Mouse (Mus musculus): Measurements from ENCODE around the gene Blmh.
"Not testable (repeated sequence)": the region's sequence is repeated elsewhere in the genome, so short reads cannot be mapped to it uniquely, and the experiment has no call there.

Gene Blmh

GRCm38 (mm10) chr11:76917230-76917548 is 7.4 kb upstream of the Blmh start:
- no peak for DNase-seq

GRCm38 (mm10) chr11:76920607-76921006 is 4.0 kb upstream of the Blmh start:
- no peak for DNase-seq

DNA sequence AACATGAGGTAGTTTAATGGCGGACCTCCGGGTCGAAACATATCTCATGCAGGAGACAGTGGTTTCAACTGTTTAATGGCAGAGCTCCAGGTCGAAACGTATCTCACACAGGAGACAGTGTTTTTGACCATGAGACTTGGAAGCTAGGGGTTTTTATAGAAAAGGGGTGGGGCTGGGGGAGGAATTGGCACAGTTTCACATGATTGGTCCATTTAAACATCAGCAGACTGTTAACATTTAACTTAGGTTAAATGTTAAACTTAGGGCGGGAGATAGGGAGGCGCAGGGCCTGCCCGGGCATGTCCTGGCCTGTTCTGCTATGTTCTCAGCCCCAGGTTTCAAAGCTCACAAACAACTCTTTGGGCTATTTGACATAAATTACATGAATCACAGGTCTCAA is 4.0 kb downstream of the Blmh start:
- not testable (repeated sequence) for DNase-seq

DNA sequence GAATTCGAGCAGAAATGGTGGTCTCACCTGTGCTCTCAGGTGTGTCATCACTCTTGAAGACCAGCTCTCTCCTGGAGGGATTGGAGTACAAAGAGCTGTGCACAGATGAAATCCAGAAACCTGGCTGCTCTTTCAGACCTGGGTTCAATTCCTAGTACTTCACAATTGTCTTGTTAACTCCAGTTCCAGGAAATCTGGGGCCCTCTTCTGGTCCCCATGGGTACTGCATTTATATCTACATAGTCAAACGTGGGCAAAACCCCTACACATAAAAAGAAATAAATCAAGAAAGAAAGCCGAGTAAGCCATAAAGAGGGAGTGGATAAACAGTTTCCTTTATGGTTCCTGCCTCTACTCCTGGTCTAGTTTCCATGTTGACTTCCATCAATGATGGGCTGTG is 8.6 kb downstream of the Blmh start:
- no peak for DNase-seq

- no peak for DNase-seq
Observed at GRCm38 (mm10) chr11:76936578-76936977, 12.0 kb downstream of the Blmh start.

DNA sequence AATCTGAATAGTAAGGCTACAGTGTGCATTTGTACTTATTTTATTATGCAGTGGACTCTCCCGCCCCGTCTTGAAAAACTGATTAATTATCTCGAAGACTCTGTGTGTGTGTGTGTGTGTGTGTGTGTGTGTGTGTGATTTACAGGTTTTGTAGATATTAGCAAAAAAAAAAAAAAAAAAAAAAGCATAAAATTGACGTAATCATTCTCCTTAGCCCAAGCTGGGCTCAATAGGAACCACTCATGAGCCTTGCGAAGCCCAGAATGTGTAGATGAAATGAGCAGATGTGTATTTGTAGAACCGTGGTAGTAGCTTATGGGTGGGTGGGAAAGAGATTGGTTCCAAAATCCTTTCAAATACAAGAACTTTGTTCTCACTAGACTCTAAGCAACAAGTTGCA is 20.2 kb downstream of the Blmh start:
- DNase-seq: no peak

GRCm38 (mm10) chr11:76945386-76946202 is 21.0 kb downstream of the Blmh start:
- DNase-seq: peak; percentile 96 to 97

GRCm38 (mm10) chr11:76946203-76946585 is 21.6 kb downstream of the Blmh start:
- DNase-seq: peak; percentile 14 to 37

- DNase-seq: no peak
Observed at GRCm38 (mm10) chr11:76953536-76953935, 28.9 kb downstream of the Blmh start.

DNA sequence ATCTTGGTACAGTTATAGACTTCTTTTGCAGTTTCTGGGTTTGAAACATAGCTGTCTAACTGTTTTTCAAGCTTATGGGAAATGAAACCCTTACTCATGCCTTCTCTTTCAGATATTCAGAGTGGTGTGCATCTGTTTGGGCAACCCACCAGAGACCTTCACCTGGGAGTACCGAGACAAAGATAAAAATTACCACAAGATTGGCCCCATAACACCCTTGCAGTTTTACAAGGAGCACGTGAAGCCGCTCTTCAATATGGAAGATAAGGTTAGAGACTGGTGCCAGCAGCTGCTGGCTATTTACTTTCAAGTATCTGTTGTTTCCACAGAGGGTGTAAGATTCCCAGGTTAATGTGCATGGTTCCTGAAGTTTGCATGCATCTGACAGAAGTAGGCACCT is 41.1 kb downstream of the Blmh start:
- no peak for DNase-seq

DNA sequence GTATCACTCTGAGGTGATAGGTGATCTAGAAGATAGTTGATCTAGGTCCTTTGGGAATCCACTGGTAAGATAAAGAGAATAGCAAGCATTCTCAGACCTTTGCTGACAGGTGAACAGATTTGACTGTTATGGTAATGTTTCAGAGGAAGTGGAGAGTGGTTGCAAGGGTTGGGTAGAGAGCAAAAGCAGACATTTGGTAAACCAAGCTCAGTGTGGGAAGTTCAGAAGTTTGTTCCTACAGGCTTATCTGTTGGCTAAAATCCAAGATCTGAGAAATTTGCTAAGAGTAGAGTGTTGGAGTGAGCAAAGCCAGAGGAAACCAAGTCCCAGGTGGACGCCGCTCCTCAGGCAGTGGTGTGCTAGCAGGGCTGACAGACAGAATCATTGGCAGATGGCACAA is 45.7 kb downstream of the Blmh start:
- no peak for DNase-seq

- DNase-seq: no peak
Observed at GRCm38 (mm10) chr11:76974680-76975319, 50.2 kb downstream of the Blmh start.

DNA sequence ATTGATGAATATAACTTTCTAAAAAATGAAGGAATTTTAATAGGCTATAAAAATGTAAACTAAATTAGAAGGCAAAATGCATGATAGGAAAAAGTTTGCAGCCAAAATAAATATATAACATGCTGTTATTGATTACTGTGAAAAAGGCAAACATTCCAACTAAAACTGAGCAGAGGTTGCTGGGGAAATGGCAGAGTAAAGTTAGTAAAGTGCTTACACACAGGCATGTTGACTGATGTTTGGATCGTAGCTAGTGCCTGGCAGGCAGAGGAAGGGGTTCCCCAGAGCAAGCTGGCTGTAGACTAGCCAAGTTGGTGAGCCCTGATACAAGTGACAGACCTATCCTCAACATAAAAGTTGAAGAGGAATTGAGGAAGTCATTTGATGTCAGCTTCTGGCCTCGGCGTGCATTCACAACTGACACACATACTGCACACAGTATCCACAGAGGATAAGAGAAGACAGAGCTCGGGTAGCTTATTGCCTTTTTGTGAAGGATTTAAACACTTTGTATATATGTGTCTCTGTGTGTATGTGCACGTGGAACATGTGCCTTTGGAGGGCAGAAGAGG is 57.0 kb downstream of the Blmh start:
- DNase-seq: no peak

DNA sequence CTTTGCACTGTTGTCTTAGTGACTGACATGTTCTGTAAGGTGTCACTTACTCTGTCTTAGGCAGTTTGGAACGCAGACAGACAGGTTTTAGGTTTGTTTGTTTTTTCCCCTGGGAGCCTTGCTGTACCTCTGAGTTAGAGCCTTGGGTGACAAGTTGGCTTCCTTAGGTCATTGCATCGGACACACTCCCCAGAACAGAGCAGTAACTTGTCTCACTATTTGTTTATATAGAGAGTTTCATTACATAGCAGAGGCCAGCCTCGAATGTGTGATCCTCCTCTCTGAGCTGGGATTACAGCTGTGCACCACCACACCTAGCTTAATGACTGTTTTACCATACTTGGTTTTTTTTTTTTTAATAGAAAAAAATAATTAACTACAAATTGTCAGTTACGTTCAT is 57.8 kb downstream of the Blmh start:
- DNase-seq: no peak

DNA sequence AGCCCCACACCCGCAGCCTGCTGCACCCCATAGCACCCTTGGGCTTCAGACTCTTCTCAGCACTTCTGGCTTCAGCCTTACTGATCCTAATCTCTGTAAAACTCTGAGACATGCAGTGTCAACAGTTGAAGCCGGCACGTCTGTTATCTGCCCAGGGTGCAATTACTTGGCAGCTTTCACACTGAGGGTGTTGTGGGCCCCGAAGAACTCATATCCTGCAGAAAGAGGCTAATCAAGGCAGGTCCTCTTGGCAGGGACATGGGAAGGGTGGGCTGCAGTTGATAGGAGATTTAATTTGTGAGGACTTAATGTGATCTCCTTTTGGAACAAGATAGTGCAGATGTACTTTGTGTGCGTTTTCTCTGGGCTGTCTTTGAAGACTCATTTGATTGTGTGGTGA is 59.0 kb downstream of the Blmh start:
- DNase-seq: no peak

DNA sequence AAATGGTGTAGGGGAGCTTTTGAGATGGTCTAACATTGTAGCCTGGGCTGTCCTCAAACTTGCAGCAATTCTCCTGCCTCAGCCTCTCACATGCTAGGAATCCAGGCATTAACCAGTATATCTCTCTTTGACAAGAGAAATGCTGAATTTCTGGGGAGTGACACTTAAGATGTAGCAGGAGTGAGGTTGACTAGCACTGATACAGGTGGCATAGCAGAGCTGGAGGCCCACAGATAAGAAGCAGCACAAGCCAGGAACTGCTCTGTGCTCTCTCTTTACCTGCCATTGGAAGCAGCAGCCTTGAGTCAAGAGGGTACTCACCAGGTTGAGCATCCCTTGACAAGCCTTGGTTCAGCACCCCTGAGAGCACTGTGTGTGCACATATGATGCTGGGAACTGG is 59.6 kb downstream of the Blmh start:
- DNase-seq: no peak

DNA sequence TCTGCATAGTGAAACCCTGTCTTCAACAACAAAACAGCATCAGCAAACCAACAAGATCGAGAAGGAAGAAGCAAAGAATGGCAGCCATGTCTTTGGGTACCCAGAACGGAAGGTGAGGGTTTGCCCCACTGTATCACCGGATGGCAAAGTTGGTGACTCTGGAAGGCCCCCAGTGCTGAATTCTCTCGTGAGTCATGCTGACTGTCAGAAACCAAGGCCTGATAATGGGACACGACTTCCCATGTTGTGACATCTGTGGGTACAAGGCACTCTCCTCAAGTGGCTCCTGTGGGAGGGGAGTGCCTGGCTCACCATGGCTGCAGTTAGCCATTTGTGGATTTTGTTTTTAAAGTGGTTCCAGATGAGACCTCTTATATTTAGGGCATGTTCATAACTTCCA is 66.2 kb downstream of the Blmh start:
- DNase-seq: no peak

GRCm38 (mm10) chr11:76992886-76993285 is 68.3 kb downstream of the Blmh start:
- DNase-seq: peak; percentile 36 to 38

DNA sequence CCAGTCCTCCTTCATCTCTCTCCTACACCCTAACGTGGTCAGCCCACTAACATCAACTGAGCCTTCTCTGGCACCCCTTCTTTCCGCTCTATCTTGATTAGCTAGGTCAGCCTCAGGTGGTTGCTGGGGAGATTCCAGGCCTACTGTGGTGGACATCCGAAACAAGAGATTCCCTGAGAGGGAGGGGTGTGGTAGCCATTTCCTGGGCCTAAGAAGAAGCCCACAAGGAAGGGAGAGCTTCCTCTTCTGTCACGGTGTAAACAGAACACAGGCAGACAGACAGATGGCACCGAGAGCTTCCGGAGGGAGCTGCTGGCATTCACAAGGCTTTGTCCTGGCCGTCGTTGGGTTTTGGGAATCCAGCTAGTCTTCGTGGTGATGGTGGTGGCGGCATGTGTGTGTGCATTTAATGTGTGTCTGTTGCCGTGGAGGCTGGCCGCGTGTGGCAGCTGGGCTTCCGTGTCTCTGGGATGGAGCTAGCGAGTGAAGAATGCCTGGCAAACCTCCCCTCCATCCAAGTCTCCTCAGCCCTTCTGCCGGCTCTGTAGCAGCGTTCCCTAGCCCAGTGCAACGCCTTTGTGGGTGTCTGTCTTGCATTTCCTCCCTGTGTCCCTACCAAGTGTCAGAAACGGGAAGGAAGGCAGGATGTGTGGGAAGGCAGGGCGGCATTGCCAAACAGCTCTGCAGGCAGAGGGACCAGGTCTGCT is 71.5 kb downstream of the Blmh start:
- DNase-seq: peak; percentile 41

GRCm38 (mm10) chr11:76997305-76997704 is 72.7 kb downstream of the Blmh start:
- peak; percentile 77 to 87 for DNase-seq

GRCm38 (mm10) chr11:76997916-76998704 is 73.5 kb downstream of the Blmh start, which contains the start of gene Slc6a4:
Gene Slc6a4, plus strand, starts transcription at chr11:76998603.
- DNase-seq: peak in 1 of 2 experiments; percentile 22

GRCm38 (mm10) chr11:76998705-76999226 is 74.2 kb downstream of the Blmh start:
- DNase-seq: no peak

DNA sequence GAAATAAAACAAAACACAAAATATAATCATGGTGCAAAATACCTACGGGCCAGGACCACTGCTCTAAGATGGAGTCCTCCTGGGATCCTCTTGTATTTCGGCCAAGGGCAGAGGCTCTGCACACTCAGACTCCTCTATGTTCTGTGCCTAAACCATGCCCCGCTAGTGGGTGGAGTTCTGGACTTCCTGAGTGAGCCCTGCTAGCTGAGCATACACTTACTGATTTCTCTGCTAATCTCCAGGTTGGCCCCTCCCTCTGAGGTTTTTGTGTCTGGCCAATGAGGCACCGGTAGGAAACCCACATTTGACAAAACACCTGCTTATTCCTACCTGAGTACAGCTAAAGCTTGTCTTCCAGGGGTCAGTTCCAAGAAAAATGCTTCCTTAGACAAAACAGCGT is 76.1 kb downstream of the Blmh start:
- no peak for DNase-seq
